Mouse (Mus musculus) skeletal muscle tissue, adult 2 months (tissue): Measurements from ENCODE around the gene Tmem150a.

Source experiments
- DNase-seq: peaks from one replicate; pipeline ENCODE4 v3.0.0-alpha.2; 2012; ENCODE audit warnings: low read depth, low spot score

Tmem150a gene

DNA sequence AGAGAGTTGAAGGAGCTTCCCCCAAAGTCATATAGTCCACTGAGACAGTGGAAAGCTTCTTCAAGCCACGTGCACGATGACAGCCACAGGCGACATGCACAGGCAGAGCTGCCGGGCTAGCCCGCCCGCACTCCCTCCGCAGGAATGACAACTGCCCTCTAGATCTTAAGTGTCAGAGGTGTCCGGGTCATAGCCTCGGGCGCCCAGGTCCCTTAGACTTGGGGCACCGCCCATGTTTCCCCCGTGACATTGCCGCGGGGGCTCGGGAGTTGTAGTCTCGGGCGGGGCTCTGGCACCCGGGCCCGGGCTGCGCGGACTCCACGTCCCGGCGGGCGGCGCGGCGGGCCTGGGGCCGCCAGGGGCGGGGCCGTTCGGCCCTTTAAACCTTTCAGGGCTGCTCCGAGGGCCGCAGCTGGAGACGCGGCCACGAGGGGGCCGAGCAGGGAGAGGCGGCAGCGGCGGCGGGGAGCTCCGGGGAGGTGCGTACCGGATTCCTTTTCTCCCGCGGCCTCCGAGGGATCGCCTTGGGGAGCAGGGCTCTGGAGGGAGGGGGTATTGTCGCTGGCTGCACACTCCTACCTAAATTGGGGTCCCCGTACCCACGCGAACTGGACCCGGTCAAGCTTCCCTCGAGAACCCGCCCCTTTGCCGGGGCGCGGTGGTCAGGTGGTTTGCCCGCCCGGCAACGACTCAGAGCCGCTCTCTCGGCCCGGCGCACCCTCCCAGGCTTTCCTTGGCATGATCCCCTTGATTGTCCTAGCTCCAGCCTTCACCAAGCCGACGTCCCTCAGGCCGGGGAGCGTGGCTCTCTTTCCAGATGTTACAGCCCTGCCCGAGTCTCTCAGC, at the start of gene Tmem150a:
TSS of gene Tmem150a (plus strand) at position 382 of the 846 bp plus-strand sequence.
- peak; percentile 94 for DNase-seq

DNA sequence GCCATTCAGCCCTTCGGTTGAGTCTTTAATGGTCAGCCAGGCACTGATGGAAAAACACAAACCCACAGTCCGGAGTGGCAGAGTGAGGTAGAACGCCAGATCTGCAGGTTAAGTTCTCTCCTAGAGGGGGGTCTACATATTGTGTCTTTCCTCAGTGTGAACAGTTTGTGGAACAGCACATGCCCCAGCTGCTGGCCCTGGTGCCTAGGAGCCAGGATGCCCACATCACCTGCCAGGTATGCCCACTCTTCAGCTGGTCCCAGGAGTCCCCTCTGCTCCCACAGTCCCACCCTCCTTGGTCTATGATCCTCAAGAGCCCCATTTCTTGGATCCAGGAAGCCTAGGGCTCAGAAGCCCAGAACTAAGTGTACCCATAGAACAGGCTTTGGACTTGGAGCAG, 43.0 kb upstream of the Tmem150a start:
- no peak for DNase-seq

GRCm38 (mm10) chr6:72313124-72313867, 42.0 kb upstream of the Tmem150a start:
- DNase-seq: peak; percentile 40

DNA sequence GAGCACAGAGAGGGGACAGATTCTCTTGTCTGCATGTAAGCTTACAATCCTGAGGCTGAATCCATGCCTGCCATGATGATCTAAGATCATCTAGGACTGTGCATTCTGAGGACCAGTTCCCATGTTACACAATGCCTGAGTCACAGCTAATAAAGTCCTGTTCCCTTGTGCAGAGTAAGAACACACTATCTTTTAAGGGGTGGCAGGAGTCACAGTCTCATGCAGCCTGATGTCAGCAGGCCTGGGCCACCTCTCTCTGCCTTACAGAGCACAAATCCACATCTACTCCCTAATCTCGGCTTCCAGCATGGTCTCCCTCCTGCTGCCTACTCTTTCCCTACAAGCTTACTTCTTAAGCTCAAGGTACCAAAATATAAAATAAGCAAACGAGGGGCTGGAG, 39.9 kb upstream of the Tmem150a start:
- DNase-seq: no peak

GRCm38 (mm10) chr6:72316044-72316443, 39.2 kb upstream of the Tmem150a start:
- DNase-seq: no peak

DNA sequence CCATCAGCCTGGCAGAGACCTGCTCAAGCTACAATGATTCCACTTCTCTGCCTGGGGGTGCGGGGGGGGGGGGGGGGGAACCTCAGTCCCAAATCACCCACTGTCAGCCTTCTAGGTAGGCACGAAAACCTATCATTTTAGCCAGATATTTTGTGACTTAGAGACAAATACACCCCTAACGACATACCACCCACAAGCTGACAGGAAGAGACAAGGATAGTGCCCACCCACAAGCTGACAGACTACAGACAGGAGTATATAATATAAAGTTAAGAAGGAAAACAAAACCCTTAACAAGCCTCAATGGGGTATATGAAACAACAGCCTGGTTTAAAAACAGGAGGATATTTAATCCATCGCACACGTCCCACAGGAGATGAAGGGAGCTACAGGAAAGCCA, 36.8 kb upstream of the Tmem150a start:
- DNase-seq: no peak

- peak; percentile 44 for DNase-seq
Observed at GRCm38 (mm10) chr6:72319019-72319418, 36.2 kb upstream of the Tmem150a start.

DNA sequence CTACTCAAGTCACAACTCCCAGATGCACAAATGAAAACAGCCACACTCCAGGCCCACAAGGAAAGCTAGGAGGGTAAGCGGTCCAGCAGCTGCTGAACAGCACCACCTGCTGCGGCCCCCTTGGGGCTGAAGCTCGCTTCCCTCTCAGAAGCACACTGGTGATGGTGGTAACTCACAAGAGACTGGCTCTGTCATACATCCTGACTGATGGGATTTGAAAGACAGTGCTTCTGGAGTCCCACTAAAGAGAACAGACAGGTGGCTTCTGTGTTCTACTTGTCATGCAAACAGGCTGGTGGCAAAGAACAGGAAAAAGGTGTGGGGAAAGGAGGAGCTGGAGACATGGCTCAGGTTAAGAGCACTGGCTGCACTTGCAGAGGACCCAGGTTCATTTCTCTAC, 32.3 kb upstream of the Tmem150a start:
- no peak for DNase-seq

GRCm38 (mm10) chr6:72323786-72324508, 31.3 kb upstream of the Tmem150a start:
- no peak for DNase-seq

GRCm38 (mm10) chr6:72326274-72326673, 29.0 kb upstream of the Tmem150a start:
- DNase-seq: no peak

- no peak for DNase-seq
Observed at GRCm38 (mm10) chr6:72329019-72329418, 26.2 kb upstream of the Tmem150a start.

GRCm38 (mm10) chr6:72330133-72330532, 25.1 kb upstream of the Tmem150a start:
- no peak for DNase-seq

DNA sequence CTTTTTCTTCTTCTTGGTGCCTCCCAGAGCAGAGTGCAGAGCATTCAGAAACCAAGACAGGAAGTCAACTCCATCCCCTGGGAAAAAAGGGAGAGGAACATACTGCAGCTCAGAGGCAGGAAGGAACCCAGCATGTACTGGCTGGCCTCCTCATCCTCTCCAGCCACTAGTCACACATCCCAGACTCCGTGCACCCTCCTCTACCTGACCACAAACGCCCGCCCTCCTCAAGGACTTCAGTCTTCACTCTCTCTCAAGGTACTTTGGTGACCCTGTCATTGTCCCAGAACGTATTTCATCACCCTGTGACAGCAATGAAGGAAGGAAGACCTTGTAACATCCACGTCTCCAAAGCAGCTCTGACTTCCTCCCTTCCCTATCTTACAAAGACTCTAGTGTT, 22.1 kb upstream of the Tmem150a start:
- no peak for DNase-seq

DNA sequence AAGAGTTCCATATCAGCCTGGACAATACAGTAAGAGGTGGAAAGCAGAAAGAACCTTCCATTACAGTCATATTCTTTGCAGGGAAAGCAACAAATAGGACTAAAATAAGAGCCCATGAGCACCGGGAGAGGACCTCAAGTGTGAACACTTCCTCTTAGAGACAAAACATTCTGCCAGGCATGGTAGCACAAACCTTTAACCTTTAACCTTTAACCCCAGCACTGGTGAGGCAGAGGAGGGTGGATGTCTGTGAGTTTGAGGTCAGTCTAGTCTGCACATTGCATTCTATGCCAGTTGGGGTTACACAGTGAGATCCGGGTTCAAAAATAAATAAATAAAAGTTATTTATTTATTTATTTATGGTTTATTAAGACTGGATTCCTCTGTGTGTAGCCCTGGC, 14.8 kb upstream of the Tmem150a start:
- DNase-seq: no peak

DNA sequence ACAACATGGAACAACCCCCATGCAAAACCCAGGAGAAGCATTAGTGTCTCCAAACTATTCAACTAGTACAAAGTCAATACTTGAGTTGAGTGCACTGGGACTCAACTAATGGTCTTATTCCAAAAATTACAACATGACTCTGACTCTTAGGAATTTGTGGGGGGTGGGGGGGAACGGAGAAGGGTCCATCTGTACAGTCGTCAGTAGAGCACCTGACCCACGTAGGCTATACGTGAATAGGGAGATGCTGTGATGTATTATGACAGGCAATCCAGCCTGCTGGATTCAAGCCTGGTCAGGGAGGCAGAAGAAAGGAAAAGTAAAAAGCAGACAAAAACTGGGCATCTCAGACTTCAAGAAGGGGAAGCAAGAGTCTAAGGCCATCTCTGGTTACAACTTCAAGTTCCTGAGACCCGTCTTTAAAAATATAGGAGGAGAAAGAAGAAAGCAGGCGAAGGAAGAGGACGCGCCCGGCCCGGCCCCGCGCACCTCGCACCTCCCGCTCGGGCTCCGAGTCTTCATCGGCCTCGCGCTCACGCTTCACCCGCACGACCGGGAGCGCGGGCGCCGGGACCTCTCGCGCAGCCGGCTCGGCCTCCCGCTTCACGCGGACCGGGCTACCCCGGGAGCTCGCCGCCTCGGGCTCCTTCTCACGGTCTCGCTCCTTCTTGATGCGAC, 10.7 kb upstream of the Tmem150a start:
- DNase-seq: no peak

DNA sequence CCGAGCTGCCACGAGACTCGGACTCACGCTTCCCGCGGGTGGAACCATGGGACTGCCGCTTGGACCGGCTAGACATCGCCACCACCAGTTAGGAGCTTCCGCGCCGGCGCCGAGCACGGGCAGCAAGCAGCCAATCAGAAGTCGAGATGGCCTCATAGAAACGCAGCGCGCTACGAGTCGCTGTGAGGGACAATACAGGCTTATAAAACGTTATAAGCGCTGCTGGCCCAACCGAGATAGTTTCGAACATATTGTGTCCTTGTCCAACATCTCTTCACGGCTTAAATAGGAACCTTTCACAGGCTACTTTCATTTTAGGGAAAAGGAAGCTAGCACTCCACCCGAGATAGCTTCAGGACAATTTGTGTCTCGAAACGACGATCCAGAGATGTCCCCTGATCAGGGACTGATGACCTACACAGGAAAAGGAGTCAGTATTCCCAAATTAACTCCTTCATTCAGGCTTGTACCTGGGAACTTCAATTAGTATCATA, 10.1 kb upstream of the Tmem150a start, which contains the start of gene Usp39:
TSS of gene Usp39 (minus strand) at position 111 of the 494 bp plus-strand sequence.
- peak; percentile 95 for DNase-seq

DNA sequence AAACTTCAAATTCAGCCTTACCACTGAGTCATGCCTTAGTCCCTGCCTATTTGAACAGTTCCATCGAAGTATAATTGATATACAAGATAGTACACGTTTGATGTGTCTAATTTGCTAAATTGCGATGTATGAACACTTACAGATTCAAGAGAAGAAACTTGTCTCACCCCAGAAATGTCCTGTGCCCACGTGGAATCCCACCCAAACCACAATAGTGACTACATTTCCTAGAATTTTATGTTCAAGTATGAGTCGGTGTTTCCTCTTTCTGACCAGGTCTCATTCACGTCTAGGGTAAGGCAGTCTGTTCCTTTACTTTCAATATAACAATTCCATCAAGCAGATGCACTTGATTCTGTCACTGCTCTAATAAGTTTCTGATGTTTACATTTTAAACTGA, 9.6 kb upstream of the Tmem150a start:
- no peak for DNase-seq

DNA sequence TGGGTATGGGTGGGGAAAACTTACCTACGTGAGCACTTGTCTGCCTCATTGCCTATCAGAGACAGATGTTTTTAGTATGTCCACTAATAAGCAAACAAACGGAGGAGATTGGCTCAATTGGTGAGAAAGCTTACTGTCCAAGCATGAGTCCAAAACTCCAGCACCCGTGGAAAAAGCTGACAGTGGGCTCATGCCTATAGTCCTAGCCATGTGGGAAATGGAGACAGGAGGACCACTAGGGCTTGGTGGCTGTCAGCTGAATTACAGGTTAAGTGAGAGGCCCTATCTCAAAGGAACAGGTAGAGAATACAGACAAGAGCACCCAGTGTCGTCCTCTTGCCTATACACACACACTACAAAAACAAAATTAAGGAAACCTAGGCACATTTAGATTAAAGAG, 9.0 kb upstream of the Tmem150a start:
- DNase-seq: no peak

GRCm38 (mm10) chr6:72347166-72347941, 7.9 kb upstream of the Tmem150a start, which contains the start of gene 0610030E20Rik:
0610030E20Rik (plus strand) TSS chr6:72347317.
- peak; percentile 86 for DNase-seq

GRCm38 (mm10) chr6:72348411-72348810, 6.8 kb upstream of the Tmem150a start:
- DNase-seq: no peak
